Mouse (Mus musculus) brain, embryonic 14.5 days (tissue): ENCODE data around the gene Ppox. TPM values are rescaled to one million over a fixed set of nuclear protein-coding genes. Genes with fewer than 3 reads are reported as not detected.

Experiments
- DNase-seq: peaks from one replicate; pipeline ENCODE4 v3.0.0-alpha.2; 2011; ENCODE audit warnings: low read depth
- CTCF ChIP-seq: fragments of 200-500 bp; IDR thresholded peaks from 2 replicates; pipeline ENCODE4 v1.5.1; 2012; ENCODE audit warnings: inconsistent platforms, mild to moderate bottlenecking, moderate library complexity, borderline replicate concordance; ENCODE audit not compliant: insufficient read depth, insufficient read length; ENCODE audit errors: extremely low read depth
- POLR2A ChIP-seq: fragments of 200-500 bp; IDR thresholded peaks from 2 replicates; pipeline ENCODE4 v1.6.1; 2012; ENCODE audit warnings: mild to moderate bottlenecking, inconsistent platforms, borderline replicate concordance; ENCODE audit not compliant: poor library complexity, insufficient read depth, insufficient read length, severe bottlenecking; ENCODE audit errors: extremely low read depth
- polyA plus RNA-seq: library from polyadenylated mRNA; depleted of rRNA; stranded (reverse); fragments of >200 nt; gene quantifications from 2 replicates; pipeline ENCODE4 v1.2.3, GENCODE M21; 2012; rRNA removed

Ppox gene
- polyA plus RNA-seq, 1 experiment: 70.7 TPM

DNA sequence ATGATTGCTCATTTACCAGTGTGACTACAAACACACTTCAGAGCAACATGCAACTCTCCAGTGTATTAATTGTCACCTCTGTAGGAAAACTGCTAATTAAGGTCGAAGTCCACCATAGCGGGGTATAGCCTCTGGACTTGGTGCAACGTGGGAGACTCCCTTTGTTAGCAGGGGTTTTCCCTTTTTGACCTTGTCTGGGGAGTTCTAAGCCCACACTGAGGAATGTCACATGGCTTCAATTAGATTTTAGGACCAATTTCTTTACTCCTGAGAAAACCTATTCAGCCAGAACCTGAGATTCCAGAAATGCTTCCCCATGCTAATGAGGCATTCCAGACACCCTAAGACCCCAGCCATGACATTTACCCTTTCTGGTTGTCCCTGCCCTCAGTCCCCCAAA lies 50.8 kb downstream of the Ppox start:
- no peak for DNase-seq
- TF ChIP-seq POLR2A: no peak
- TF ChIP-seq CTCF: no peak

GRCm38 (mm10) chr1:171229750-171230149 lies 51.2 kb downstream of the Ppox start:
- DNase-seq: no peak
- no peak for TF ChIP-seq POLR2A
- TF ChIP-seq CTCF: no peak

DNA sequence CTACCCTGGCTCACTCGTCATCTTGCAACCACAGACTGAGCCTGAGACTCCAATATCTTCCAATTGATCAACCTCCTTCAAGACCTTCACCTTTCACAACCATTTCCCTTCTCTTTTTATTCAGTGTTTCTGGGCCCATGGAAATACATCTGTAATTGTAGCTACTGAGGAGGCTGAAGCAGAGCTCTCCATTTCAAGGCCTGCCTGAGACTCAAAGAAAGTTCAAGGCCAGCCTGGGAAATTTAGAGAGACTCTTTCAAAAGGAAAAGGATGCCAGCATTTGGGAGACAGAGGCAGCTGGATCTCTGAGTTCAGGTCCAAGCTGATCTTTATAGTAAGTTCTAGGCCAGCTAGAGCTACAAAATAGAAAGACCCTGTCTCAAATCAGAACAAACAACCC lies 53.1 kb downstream of the Ppox start:
- DNase-seq: no peak
- no peak for TF ChIP-seq POLR2A
- no peak for TF ChIP-seq CTCF

GRCm38 (mm10) chr1:171226780-171227179 lies 54.2 kb downstream of the Ppox start:
- TF ChIP-seq CTCF (no peak), POLR2A (no peak)
- no peak for DNase-seq

Other genes starting within 250 kb of the Ppox start
- 4.9 and 7.4 TPM in 2 replicates for gene Fcgr3, start 216.3 kb downstream of the Ppox start, polyA plus RNA-seq
- 9.8 and 16.7 TPM in 2 replicates for gene Cfap126, start 167.3 kb downstream of the Ppox start, polyA plus RNA-seq
- gene Sdhc, start 130.6 kb downstream of the Ppox start, polyA plus RNA-seq: 272 and 337 TPM in 2 replicates
- 1.1 and 5.1 TPM in 2 replicates for gene Mpz, start 130.5 kb downstream of the Ppox start, polyA plus RNA-seq
- 10.0 and 22.6 TPM in 2 replicates for gene Pcp4l1, start 84.9 kb downstream of the Ppox start, polyA plus RNA-seq
- 0.03 and 0.09 TPM in 2 replicates for gene Nr1i3, start 67.2 kb downstream of the Ppox start, polyA plus RNA-seq
- 35.8 and 38.1 TPM in 2 replicates for gene Tomm40l, start 58.7 kb downstream of the Ppox start, polyA plus RNA-seq
- gene Apoa2, start 56.1 kb downstream of the Ppox start, polyA plus RNA-seq: 2.7 and 3.7 TPM in 2 replicates
- gene Fcer1g, start 46.8 kb downstream of the Ppox start, polyA plus RNA-seq: 16.5 and 18.2 TPM in 2 replicates
- 4.1 and 4.6 TPM in 2 replicates for gene Adamts4, start 30.8 kb downstream of the Ppox start, polyA plus RNA-seq
- gene Ndufs2, start 29.8 kb downstream of the Ppox start, polyA plus RNA-seq: 130 and 153 TPM in 2 replicates
- gene B4galt3, start 10.9 kb downstream of the Ppox start, polyA plus RNA-seq: 101 and 122 TPM in 2 replicates
- 110 and 136 TPM in 2 replicates for gene Usp21, start 6.8 kb upstream of the Ppox start, polyA plus RNA-seq
- 52.7 and 63.1 TPM in 2 replicates for gene Ufc1, start 13.8 kb upstream of the Ppox start, polyA plus RNA-seq
- gene Dedd, start 48.0 kb upstream of the Ppox start, polyA plus RNA-seq: 62.1 and 63.5 TPM in 2 replicates
- gene Nit1, start 64.5 kb upstream of the Ppox start, polyA plus RNA-seq: 57.0 and 73.1 TPM in 2 replicates
- 45.5 and 90.3 TPM in 2 replicates for gene Pfdn2, start 64.5 kb upstream of the Ppox start, polyA plus RNA-seq
- 3.1 and 3.7 TPM in 2 replicates for gene Klhdc9, start 79.6 kb upstream of the Ppox start, polyA plus RNA-seq
- 1.9 and 2.8 TPM in 2 replicates for gene Nectin4, start 88.9 kb upstream of the Ppox start, polyA plus RNA-seq
- 0.47 and 0.52 TPM in 2 replicates for gene Arhgap30, start 107.8 kb upstream of the Ppox start, polyA plus RNA-seq
- 242 and 259 TPM in 2 replicates for gene Usf1, start 130.1 kb upstream of the Ppox start, polyA plus RNA-seq
- 4.6 and 7.2 TPM in 2 replicates for gene Tstd1, start 137.7 kb upstream of the Ppox start, polyA plus RNA-seq
- 3.9 and 7.3 TPM in 2 replicates for gene F11r, start 156.3 kb upstream of the Ppox start, polyA plus RNA-seq
- gene Alyref2, start 222.3 kb upstream of the Ppox start, polyA plus RNA-seq: 15.8 and 17.8 TPM in 2 replicates